In the genomic region with DNA sequence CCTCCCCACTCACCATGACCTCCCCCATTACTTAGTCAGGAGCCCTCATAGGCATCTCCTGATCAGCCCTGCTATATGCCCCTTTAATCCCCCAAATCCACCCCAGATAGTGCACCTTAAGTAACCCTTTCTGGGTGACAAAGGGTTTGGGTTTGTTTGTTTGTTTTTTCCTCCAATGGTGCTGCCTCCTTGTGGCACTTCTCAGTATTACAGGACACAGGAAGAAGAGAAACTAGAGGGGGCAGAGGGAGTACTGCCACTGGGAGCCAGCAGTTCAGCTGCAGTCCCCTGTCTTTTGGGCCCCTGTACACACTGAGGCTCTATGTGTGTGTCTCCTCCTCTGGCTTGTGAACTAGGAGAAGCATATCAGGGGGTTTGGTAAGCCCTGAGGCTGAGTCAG, we compare ENCODE assay signal across 9 mouse cellular contexts. TPM values are rescaled to one million over a fixed set of nuclear protein-coding genes. Genes with fewer than 3 reads are reported as not detected.
A peak's percentile ranks its signal among the peaks of the same experiment; 100 is the strongest.
DNase-seq lines count a peak whose midpoint lies in the region; ATAC-seq lines count a peak whose summit lies in the region.
"Had no signal": no experiment of that assay in that cellular context is flagged by ENCODE, and none has a peak within 500 bp of the region (broad histone marks: within the 10 kb centered on the region; RNA-seq: fewer than 3 reads in every experiment).

No protein-coding gene starts in this region.

- H3K4me1 ChIP-seq in heart, embryonic 16.5 days (ENCODE audit: control insufficient read depth, insufficient read depth, low read length), result peaks cover 36% of the 10 kb centered on the region
- H3K4me1 ChIP-seq in heart, embryonic 10.5 days, result peaks cover 46% of the 10 kb centered on the region
- peaks cover 12% of the 10 kb centered on the region for H3K4me1 ChIP-seq in midbrain, embryonic 11.5 days (ENCODE audit: control insufficient read depth, insufficient read depth, low read length)
- peaks cover 37% of the 10 kb centered on the region for H3K4me1 ChIP-seq in midbrain, embryonic 13.5 days (replicated peaks)

- no peak overlapping the region for H3K9ac ChIP-seq in heart, embryonic 16.5 days (ENCODE audit: low read length)
- H3K9ac ChIP-seq in midbrain, embryonic 11.5 days (ENCODE audit: low read length), result no peak overlapping the region
- H3K9ac ChIP-seq in midbrain, embryonic 13.5 days (replicated peaks), result no peak overlapping the region
- H3K9ac ChIP-seq: heart, embryonic 12.5 days had no signal

- H3K36me3 ChIP-seq in heart, embryonic 16.5 days (ENCODE audit: control insufficient read depth, insufficient read depth), result no peaks in the 10 kb centered on the region
- H3K36me3 ChIP-seq in heart, embryonic 10.5 days, result no peaks in the 10 kb centered on the region; the same call in 1 of the 2 replicates
- H3K36me3 ChIP-seq in midbrain, embryonic 11.5 days (ENCODE audit: control insufficient read depth, insufficient read depth, low read length), result no peaks in the 10 kb centered on the region
- H3K36me3 ChIP-seq in midbrain, embryonic 13.5 days, result 0 out of 2 replicates have a peak, but pooled peaks cover 2% of the 10 kb centered on the region
- H3K36me3 ChIP-seq: heart, embryonic 12.5 days had no signal

- no peak for DNase-seq in heart, embryonic 10.5 days (ENCODE audit: low spot score)
- peak; percentile 91 for DNase-seq in midbrain, embryonic 11.5 days (ENCODE audit: low spot score, missing footprints)
- peak; percentile 32 for DNase-seq in thymus, postnatal 0 days (ENCODE audit: low spot score)
- DNase-seq in adrenal gland, postnatal 10 days, result no peak
- DNase-seq in left cerebral cortex, adult 8-10 months (ENCODE audit: low spot score in 2 of 2), result no peak

- H3K4me3 ChIP-seq in heart, embryonic 16.5 days (ENCODE audit: low read length), result no peak overlapping the region
- no peak overlapping the region for H3K4me3 ChIP-seq in heart, embryonic 10.5 days
- H3K4me3 ChIP-seq in midbrain, embryonic 11.5 days (ENCODE audit: low read depth, low read length), result no peak overlapping the region
- H3K4me3 ChIP-seq in midbrain, embryonic 13.5 days (replicated peaks), result no peak overlapping the region
- H3K4me3 ChIP-seq: heart, embryonic 12.5 days had no signal

- ATAC-seq in heart, embryonic 16.5 days (replicated peaks; ENCODE audit: extremely low read depth, insufficient read depth, low FRiP score), result no peak
- no peak for ATAC-seq in midbrain, embryonic 11.5 days (ENCODE audit: low FRiP score)
- ATAC-seq in midbrain, embryonic 13.5 days, result no peak
- ATAC-seq in activated CD4-positive, CD25-positive, alpha-beta regulatory T cell, adult 4 months, result peak; percentile 40

- H3K4me2 ChIP-seq in heart, embryonic 16.5 days (ENCODE audit: low read depth, low read length), result no peak overlapping the region
- H3K4me2 ChIP-seq in midbrain, embryonic 11.5 days, result no peak overlapping the region
- no peak overlapping the region for H3K4me2 ChIP-seq in midbrain, embryonic 13.5 days (replicated peaks)
- H3K4me2 ChIP-seq: heart, embryonic 12.5 days had no signal

- no peaks in the 10 kb centered on the region for H3K9me3 ChIP-seq in heart, embryonic 16.5 days (replicated peaks; ENCODE audit: control insufficient read depth, low read length)
- H3K9me3 ChIP-seq in heart, embryonic 10.5 days, result no peaks in the 10 kb centered on the region
- H3K9me3 ChIP-seq in midbrain, embryonic 11.5 days (ENCODE audit: control insufficient read depth, low read length), result no peaks in the 10 kb centered on the region
- H3K9me3 ChIP-seq in midbrain, embryonic 13.5 days, result no peaks in the 10 kb centered on the region
- H3K9me3 ChIP-seq: heart, embryonic 12.5 days had no signal

- H3K27me3 ChIP-seq in heart, embryonic 16.5 days (ENCODE audit: control insufficient read depth, insufficient read depth, low read length), result no peaks in the 10 kb centered on the region
- no peaks in the 10 kb centered on the region for H3K27me3 ChIP-seq in heart, embryonic 10.5 days (ENCODE audit: insufficient read depth, poor library complexity, severe bottlenecking)
- H3K27me3 ChIP-seq in midbrain, embryonic 11.5 days (ENCODE audit: control insufficient read depth, insufficient read depth, low read length), result no peaks in the 10 kb centered on the region
- H3K27me3 ChIP-seq in midbrain, embryonic 13.5 days, result no peaks in the 10 kb centered on the region
- H3K27me3 ChIP-seq: heart, embryonic 12.5 days had no signal

- H3K27ac ChIP-seq in heart, embryonic 16.5 days (ENCODE audit: low read length), result peak overlapping the region; percentile 15; the same call in 1 of the 2 replicates
- no peak overlapping the region for H3K27ac ChIP-seq in heart, embryonic 10.5 days
- no peak overlapping the region for H3K27ac ChIP-seq in midbrain, embryonic 11.5 days (ENCODE audit: low read depth, low read length)
- no peak overlapping the region for H3K27ac ChIP-seq in midbrain, embryonic 13.5 days

RNA-seq across cellular contexts. Expression of a gene that starts 51.5 kb away (rescaled TPM):
- 22.3 and 22.4 TPM in 2 replicates for polyA plus RNA-seq in heart, embryonic 16.5 days (2015; fragmentation: Nextera tagmentation; extraction: Ambion mirVana)
- 37.1 and 62.2 TPM in 2 replicates for polyA plus RNA-seq in heart, embryonic 10.5 days (2016; fragmentation: Nextera tagmentation; extraction: Ambion mirVana)
- 14.4 and 18.2 TPM in 2 replicates for polyA plus RNA-seq in midbrain, embryonic 11.5 days (2014; fragmentation: Nextera tagmentation; extraction: Ambion mirVana)
- 27.9 and 28.5 TPM in 2 replicates for polyA plus RNA-seq in midbrain, embryonic 13.5 days (2015; fragmentation: Nextera tagmentation; extraction: Ambion mirVana)
- polyA plus RNA-seq in activated CD4-positive, CD25-positive, alpha-beta regulatory T cell, adult 4 months (2017; shearing (Covaris generic)), result 10 to 100 TPM; 39.5 to 44.9 TPM
- 8.2 and 8.7 TPM in 2 replicates for polyA plus RNA-seq in thymus, postnatal 0 days (2015; fragmentation: Nextera tagmentation; extraction: Ambion mirVana)
- total RNA-seq in adrenal gland, postnatal 10 days (2021), result 10 to 100 TPM; 18.5 to 19.9 TPM
- total RNA-seq in left cerebral cortex, adult 8-10 months (2022), result 100 to 1,000 TPM; 156 to 178 (median 169) TPM

Comparison
In these comparisons a context has a peak if more than half of its experiments do, and no peak if none do; other contexts are left out.
1. DNase-seq: peak in midbrain, embryonic 11.5 days (single experiment) and thymus, postnatal 0 days (single experiment); none in heart, embryonic 10.5 days (single experiment), adrenal gland, postnatal 10 days (single experiment) and left cerebral cortex, adult 8-10 months (0 of 2).